Mouse (Mus musculus): ENCODE measurements around the gene Zfp984.
"Not testable (repeated sequence)": the region's sequence is repeated elsewhere in the genome, so short reads cannot be mapped to it uniquely, and the experiment has no call there.

The Zfp984 gene

DNA sequence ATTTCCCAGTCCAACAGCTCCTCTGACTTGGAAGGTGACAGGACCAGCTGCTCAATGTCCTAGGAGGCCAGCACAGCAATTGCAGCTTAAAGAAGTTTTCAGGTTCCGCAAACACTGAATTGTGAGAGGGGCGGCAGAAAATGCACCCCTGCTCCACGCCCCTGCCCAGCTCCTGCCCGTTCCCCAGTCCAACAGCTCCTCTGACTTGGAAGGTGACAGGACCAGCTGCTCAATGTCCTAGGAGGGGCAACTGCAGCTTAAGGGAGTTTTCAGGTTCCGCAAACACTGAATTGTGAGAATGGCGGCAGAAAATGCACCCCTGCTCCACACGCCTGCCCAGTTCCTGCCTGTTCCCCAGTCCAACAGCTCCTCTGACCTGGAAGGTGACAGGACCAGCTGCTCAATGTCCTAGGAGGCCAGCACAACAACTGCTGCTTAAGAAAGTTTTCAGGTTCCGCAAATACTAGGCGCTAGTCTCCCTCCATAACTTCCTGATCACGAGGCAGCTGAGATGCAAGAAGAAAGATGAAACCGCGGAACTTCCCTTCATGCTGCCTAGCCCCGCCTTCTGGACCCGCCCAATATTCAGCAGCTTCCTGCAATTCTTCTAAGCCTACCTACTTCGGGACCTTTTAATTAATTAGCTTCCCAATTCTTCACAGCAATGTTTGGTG lies at the start of gene Zfp984:
Gene Zfp984, minus strand, starts transcription at position 497 of the 674 bp plus-strand sequence.
- H3K36me3 ChIP-seq (ENCODE audit: insufficient read depth, low read length); H3K4me1 ChIP-seq (replicated peaks; ENCODE audit: low read depth, low read length); H3K27me3 ChIP-seq (ENCODE audit: insufficient read depth, low read length): not testable (repeated sequence)
- peak within 1 kb of the TSS; percentile 75 for H3K4me3 ChIP-seq (replicated peaks; ENCODE audit: low read length)
- peaks cover 39% of the 10 kb centered on the region for H3K9me3 ChIP-seq (ENCODE audit: low read length)

DNA sequence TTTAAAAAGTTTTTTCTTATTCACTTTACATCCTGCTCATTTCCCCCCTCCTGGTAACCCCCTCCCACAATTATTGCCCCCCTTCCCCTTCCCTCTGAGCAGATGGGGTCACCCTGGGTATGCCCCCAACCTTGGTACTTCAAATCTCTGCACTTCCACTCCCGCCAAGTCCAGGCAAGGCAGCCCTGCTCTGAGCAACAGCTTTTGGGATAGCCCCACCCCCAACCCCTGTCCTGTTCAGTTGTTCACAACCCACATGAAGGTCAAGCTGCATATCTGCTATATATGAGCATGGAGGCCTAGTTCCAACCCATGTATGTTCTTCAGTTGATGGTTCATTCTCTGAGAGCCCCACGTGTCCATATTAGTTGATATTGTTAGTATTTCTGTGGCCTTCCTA lies 41.2 kb upstream of the Zfp984 start:
- peaks cover 12% of the 10 kb centered on the region for H3K27me3 ChIP-seq (ENCODE audit: insufficient read depth, low read length)
- no peaks in the 10 kb centered on the region for H3K36me3 ChIP-seq (ENCODE audit: insufficient read depth, low read length)
- H3K4me1 ChIP-seq (replicated peaks; ENCODE audit: low read depth, low read length): peaks cover 14% of the 10 kb centered on the region
- peaks cover 8% of the 10 kb centered on the region for H3K9me3 ChIP-seq (ENCODE audit: low read length)
- TF ChIP-seq CTCF (conservative IDR thresholded peaks at IDR 0.05; ENCODE audit: low read length) (no peak), NANOG (IDR thresholded peaks at IDR 0.05; ENCODE audit: borderline replicate concordance, low read length) (no peak), POU5F1 (IDR thresholded peaks at IDR 0.05; ENCODE audit: borderline replicate concordance, low read length) (no peak)
- H3K4me3 ChIP-seq (replicated peaks; ENCODE audit: low read length): no peak overlapping the region

DNA sequence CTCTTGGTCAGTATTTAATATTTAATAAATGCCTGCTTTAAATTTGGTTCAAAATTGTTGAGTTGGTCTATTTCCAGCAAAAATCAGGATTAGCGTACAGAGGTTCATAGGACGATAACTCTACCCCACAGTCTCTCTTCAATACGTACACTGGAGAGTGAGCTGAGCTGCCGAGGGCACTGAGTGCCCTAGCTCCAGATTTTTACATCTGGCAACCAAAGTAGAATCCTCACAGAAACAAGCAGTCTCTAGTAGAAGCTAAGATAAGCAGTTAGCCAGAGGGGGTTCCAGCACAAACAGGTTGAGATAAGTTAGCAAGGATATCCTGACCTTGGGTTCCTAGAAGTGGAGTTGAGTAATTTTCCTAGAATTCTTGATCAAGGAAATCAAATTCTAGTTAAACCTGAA lies 39.0 kb upstream of the Zfp984 start:
- TF ChIP-seq CTCF (conservative IDR thresholded peaks at IDR 0.05; ENCODE audit: low read length) (no peak), POU5F1 (IDR thresholded peaks at IDR 0.05; ENCODE audit: borderline replicate concordance, low read length) (no peak), NANOG (IDR thresholded peaks at IDR 0.05; ENCODE audit: borderline replicate concordance, low read length) (no peak)
- H3K4me3 ChIP-seq (replicated peaks; ENCODE audit: low read length): peak overlapping the region; percentile 93
- peaks cover 4% of the 10 kb centered on the region; the same call in 1 of the 2 replicates for H3K9me3 ChIP-seq (ENCODE audit: low read length)
- peaks cover 12% of the 10 kb centered on the region for H3K27me3 ChIP-seq (ENCODE audit: insufficient read depth, low read length)
- no peaks in the 10 kb centered on the region; the same call in 1 of the 2 replicates for H3K36me3 ChIP-seq (ENCODE audit: insufficient read depth, low read length)
- peaks cover 14% of the 10 kb centered on the region for H3K4me1 ChIP-seq (replicated peaks; ENCODE audit: low read depth, low read length)

DNA sequence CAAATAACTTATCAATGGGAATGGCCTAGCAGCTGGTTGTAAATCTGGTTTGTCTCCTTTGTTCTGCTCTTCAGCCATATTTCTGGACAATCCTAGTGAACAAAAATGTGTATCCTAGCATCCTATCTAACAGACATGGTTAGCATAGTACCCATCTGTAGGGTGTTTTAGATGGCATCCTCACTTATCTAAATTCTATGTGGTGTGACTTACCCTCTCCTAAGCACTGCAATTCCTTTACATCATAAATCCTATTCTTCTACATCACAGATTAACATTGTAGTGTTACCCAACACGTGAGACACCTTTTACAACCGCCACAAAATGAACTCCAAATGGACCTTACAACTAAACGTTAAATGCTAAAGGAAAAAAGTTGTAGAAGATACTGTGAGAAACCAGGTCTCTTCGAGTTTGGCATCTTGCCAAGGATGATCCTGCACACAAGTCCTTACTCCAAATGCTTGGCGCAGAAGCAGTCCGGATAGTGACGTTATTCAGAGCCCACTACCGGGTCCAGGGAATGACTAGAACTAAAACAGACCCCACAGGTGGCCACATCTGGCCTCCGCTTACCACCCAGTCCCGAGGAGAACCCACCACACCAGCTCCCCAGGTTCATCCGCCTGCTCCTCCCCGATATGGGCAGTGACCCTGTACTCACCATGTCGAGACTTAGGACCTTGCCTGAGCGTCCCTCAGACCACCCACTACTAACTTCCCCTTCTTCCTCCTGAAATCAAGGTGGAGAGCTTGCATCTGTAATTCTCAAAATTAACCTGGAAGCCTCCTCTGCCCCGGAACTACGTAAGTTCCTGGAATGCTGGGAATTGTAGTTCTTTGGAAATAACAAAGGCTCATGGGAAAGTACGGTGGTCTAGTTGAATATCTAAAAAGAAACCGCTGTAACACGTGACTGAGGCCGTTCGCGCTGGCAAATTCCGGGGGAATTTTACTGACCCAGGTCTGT lies 38.3 kb upstream of the Zfp984 start, which contains the start of gene Zfp933:
Gene Zfp933, minus strand, starts transcription at position 753 of the 970 bp plus-strand sequence.
- Histone ChIP-seq H3K9me3 (ENCODE audit: low read length) (peaks cover 4% of the 10 kb centered on the region; the same call in 1 of the 2 replicates), H3K36me3 (ENCODE audit: insufficient read depth, low read length) (no peaks in the 10 kb centered on the region; the same call in 1 of the 2 replicates), H3K27me3 (ENCODE audit: insufficient read depth, low read length) (peaks cover 12% of the 10 kb centered on the region), H3K4me1 (replicated peaks; ENCODE audit: low read depth, low read length) (peaks cover 15% of the 10 kb centered on the region), H3K4me3 (replicated peaks; ENCODE audit: low read length) (peak within 1 kb of the TSS; percentile 93)
- TF ChIP-seq POU5F1 (IDR thresholded peaks at IDR 0.05; ENCODE audit: borderline replicate concordance, low read length) (no peak), NANOG (IDR thresholded peaks at IDR 0.05; ENCODE audit: borderline replicate concordance, low read length) (no peak), CTCF (conservative IDR thresholded peaks at IDR 0.05; ENCODE audit: low read length) (no peak)

DNA sequence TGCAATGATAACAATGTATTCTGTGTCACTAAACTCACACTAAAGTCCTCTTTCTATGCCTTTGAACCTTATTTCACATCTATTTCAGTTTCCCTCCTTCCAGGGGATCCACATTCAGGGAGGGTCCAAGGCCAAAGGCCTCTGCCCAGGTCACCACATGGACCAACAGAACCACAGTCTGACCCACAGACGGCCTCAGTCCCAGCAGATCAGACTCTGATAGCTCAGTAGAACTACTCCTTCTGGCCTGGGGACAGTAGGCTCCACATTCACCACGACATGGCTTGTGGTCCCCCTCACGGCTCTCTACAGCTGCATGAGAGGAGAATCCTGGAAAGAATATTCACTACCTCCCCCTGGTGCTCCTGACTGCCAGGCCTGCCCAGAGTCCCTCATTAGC lies 33.3 kb upstream of the Zfp984 start:
- TF ChIP-seq POU5F1 (IDR thresholded peaks at IDR 0.05; ENCODE audit: borderline replicate concordance, low read length): no peak
- no peak for TF ChIP-seq CTCF (conservative IDR thresholded peaks at IDR 0.05; ENCODE audit: low read length)
- no peak for TF ChIP-seq NANOG (IDR thresholded peaks at IDR 0.05; ENCODE audit: borderline replicate concordance, low read length)
- peaks cover 11% of the 10 kb centered on the region for H3K4me1 ChIP-seq (replicated peaks; ENCODE audit: low read depth, low read length)
- no peak overlapping the region for H3K4me3 ChIP-seq (replicated peaks; ENCODE audit: low read length)
- no peaks in the 10 kb centered on the region for H3K9me3 ChIP-seq (ENCODE audit: low read length)
- H3K27me3 ChIP-seq (ENCODE audit: insufficient read depth, low read length): no peaks in the 10 kb centered on the region
- no peaks in the 10 kb centered on the region; the same call in 1 of the 2 replicates for H3K36me3 ChIP-seq (ENCODE audit: insufficient read depth, low read length)

DNA sequence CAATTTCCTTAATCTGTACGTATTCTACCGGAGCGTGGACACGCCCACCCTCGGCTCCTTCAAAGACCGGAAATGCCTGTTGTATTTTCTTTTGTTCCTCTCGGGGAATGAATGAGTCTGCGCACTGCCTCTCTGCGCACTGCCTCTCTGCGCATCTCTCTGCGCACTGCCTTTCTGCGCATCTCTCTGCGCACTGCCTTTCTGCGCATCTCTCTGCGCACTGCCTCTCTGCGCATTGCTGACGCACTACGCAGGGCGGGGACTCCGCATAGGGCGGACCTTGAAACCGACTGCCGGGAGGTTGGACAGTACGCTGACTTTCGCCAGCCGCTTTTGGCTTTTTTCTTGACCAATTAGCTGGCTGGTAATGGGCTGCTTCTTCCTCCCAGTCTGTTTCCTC lies 29.7 kb upstream of the Zfp984 start:
- not testable (repeated sequence) for H3K36me3 ChIP-seq (ENCODE audit: insufficient read depth, low read length); H3K4me1 ChIP-seq (replicated peaks; ENCODE audit: low read depth, low read length); H3K27me3 ChIP-seq (ENCODE audit: insufficient read depth, low read length); H3K4me3 ChIP-seq (replicated peaks; ENCODE audit: low read length); H3K9me3 ChIP-seq (ENCODE audit: low read length)

DNA sequence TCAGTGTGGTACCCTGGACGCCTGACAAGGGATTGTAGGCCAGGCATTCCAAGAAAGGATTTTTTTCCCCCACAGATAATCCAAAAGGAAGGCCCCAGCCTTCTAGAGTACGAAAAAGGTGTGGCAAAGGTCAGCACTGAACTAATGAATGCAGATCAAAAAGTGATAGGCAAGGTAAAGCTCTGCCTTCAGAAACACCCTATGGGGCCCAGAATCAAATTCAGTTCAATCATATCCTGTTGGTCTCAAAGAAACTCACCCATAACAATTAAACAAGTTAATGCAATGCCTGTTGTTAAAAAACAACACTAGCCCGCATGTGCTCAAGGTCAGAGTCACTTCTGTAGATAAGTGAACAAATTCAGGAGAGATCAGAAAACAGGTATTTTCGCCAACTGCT lies 14.8 kb upstream of the Zfp984 start:
- peaks cover 22% of the 10 kb centered on the region for H3K9me3 ChIP-seq (ENCODE audit: low read length)
- H3K27me3 ChIP-seq (ENCODE audit: insufficient read depth, low read length): no peaks in the 10 kb centered on the region
- no peak for TF ChIP-seq CTCF (conservative IDR thresholded peaks at IDR 0.05; ENCODE audit: low read length)
- peak; percentile 74; the same call in 1 of the 2 replicates for TF ChIP-seq NANOG (IDR thresholded peaks at IDR 0.05; ENCODE audit: borderline replicate concordance, low read length)
- no peak overlapping the region for H3K4me3 ChIP-seq (replicated peaks; ENCODE audit: low read length)
- H3K36me3 ChIP-seq (ENCODE audit: insufficient read depth, low read length): peaks cover 25% of the 10 kb centered on the region
- 0 out of 2 replicates have a peak, but pooled peaks cover 4% of the 10 kb centered on the region for H3K4me1 ChIP-seq (replicated peaks; ENCODE audit: low read depth, low read length)

DNA sequence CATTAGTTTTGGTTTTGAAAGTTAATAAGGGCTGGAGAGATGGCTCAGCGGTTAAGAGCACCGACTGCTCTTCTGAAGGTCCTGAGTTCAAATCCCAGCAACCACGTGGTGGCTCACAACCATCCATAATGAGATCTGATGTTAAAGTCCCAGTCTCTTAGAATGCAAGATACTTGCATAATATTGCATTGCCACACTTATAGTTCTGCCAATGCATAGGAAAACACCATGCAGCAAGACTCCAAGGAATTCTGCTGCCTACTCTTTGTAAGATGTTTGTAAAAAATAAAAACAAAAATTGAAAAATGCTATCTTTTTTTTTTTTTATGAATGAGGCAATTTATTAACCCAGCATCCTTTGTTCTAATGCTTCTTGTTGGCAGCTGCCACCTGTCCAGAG lies 11.8 kb upstream of the Zfp984 start:
- not testable (repeated sequence) for H3K4me1 ChIP-seq (replicated peaks; ENCODE audit: low read depth, low read length); H3K4me3 ChIP-seq (replicated peaks; ENCODE audit: low read length); H3K27me3 ChIP-seq (ENCODE audit: insufficient read depth, low read length)
- Histone ChIP-seq H3K9me3 (ENCODE audit: low read length) (peaks cover 36% of the 10 kb centered on the region), H3K36me3 (ENCODE audit: insufficient read depth, low read length) (peaks cover 17% of the 10 kb centered on the region; the same call in 1 of the 2 replicates)

DNA sequence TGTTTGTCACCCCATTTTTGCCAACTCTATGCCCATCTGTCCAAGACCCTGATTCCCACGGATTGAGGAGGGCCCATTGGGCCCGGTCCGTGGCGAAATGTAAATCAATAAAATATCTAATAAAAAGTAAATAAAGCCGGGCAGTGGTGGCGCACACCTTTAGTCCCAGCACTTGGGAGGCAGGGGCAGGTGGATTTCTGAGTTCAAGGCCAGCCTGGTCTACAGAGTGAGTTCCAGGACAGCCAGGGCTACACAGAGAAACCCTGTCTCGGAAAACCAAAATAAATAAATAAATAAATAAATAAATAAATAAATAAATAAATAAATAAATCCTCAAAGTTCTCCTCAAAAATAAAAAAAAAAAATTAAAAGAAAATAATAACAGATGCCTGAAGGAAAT lies 10.1 kb upstream of the Zfp984 start:
- H3K9me3 ChIP-seq (ENCODE audit: low read length): peaks cover 38% of the 10 kb centered on the region
- H3K4me1 ChIP-seq (replicated peaks; ENCODE audit: low read depth, low read length); H3K4me3 ChIP-seq (replicated peaks; ENCODE audit: low read length); H3K36me3 ChIP-seq (ENCODE audit: insufficient read depth, low read length); H3K27me3 ChIP-seq (ENCODE audit: insufficient read depth, low read length): not testable (repeated sequence)
